Mouse (Mus musculus) G1E (cell line): ENCODE data around the gene Zfyve28.

Experiments used
- CTCF ChIP-seq: IDR thresholded peaks from 2 replicates; pipeline ENCODE4 v1.5.1; 2012; ENCODE audit warnings: low read depth, low read length, inconsistent platforms, mixed read lengths
- GATA1 ChIP-seq: IDR thresholded peaks from 2 replicates; pipeline ENCODE4 v1.6.1; 2012; ENCODE audit warnings: borderline replicate concordance, low read length, inconsistent platforms, mixed read lengths
- GATA2 ChIP-seq: IDR thresholded peaks from 2 replicates; pipeline ENCODE4 v1.6.1; 2012; ENCODE audit warnings: low read depth, low read length, inconsistent platforms, borderline replicate concordance
- POLR2AphosphoS5 ChIP-seq: IDR thresholded peaks from 2 replicates; pipeline ENCODE4 v1.6.1; 2012; ENCODE audit warnings: low read depth, low read length, inconsistent platforms; ENCODE audit not compliant: insufficient replicate concordance
- TAL1 ChIP-seq: conservative IDR thresholded peaks from 2 replicates; pipeline ENCODE4 v1.6.1; 2012; ENCODE audit warnings: low read depth, low read length, inconsistent platforms, mixed read lengths

DNA sequence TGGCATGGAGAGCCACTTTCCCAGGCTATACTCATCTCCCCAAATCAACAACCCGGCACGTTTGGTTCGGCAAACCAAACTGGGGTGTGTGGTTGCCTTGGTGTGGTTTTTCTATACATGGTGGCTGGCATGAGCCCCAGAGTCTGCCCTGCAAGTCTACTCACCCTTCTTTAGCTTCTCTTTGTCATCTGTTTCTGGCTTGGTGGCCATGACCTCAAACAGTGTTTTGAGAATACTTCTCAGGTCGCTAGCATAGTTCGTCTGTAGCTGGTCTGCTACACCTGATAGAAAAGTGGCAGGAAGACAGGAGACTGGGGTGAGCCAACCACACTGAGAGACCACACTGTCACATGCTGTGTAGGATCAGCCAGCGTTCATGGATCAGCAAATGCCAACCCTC lies 89.6 kb downstream of the Zfyve28 start:
- TF ChIP-seq CTCF (no peak), POLR2AphosphoS5 (no peak), GATA1 (no peak), TAL1 (no peak), GATA2 (no peak)
